Mouse (Mus musculus): ENCODE measurements around the gene Gm8994. TPM values are rescaled to one million over a fixed set of nuclear protein-coding genes. Genes with fewer than 3 reads are reported as not detected.

The Gm8994 gene
- polyA plus RNA-seq, 2 experiments, result 0.02 TPM; not detected in 1

- Histone ChIP-seq H3K27ac (no peak overlapping the region), H3K9ac (replicated peaks) (no peak overlapping the region), H3K36me3 (replicated peaks; ENCODE audit: control insufficient read depth, insufficient read depth, low read depth) (no peaks in the 10 kb centered on the region), H3K4me3 (ENCODE audit: insufficient read depth in 1 of 2, low read depth in 2 of 2, low read length in 2 of 2) (no peak overlapping the region), H3K4me1 (replicated peaks; ENCODE audit: control insufficient read depth in 2 of 2, insufficient read depth in 2 of 2, low read length in 1 of 2) (no peaks in the 10 kb centered on the region), H3K9me3 (ENCODE audit: control insufficient read depth, low read length) (no peaks in the 10 kb centered on the region), H3K4me2 (ENCODE audit: low read depth) (no peak overlapping the region), H3K27me3 (ENCODE audit: control insufficient read depth, insufficient read depth, low read length) (no peaks in the 10 kb centered on the region)
- ATAC-seq (ENCODE audit: insufficient read depth) (no peak), DNase-seq (ENCODE audit: low read depth in 3 of 3, low spot score in 3 of 3) (no peak)
- no peak for TF ChIP-seq CTCF (IDR thresholded peaks at IDR 0.05; ENCODE audit: low read depth)
- TF ChIP-seq EP300 (IDR thresholded peaks at IDR 0.05; ENCODE audit: low read depth), result no peak
- WGBS (ENCODE audit: insufficient replicate concordance), result 77% methylated on average over 1 of the region's 1 CpGs
Measured at GRCm38 (mm10) chr6:136341093-136341492, 13.8 kb downstream of the Gm8994 start.

- no peak overlapping the region for H3K9ac ChIP-seq (replicated peaks)
- no peak overlapping the region for H3K27ac ChIP-seq
- H3K36me3 ChIP-seq (replicated peaks; ENCODE audit: control insufficient read depth, insufficient read depth, low read depth), result no peaks in the 10 kb centered on the region
- TF ChIP-seq EP300 (IDR thresholded peaks at IDR 0.05; ENCODE audit: low read depth) (no peak), CTCF (IDR thresholded peaks at IDR 0.05; ENCODE audit: low read depth) (no peak)
- no peaks in the 10 kb centered on the region for H3K4me1 ChIP-seq (replicated peaks; ENCODE audit: control insufficient read depth in 2 of 2, insufficient read depth in 2 of 2, low read length in 1 of 2)
- no peak overlapping the region for H3K4me2 ChIP-seq (ENCODE audit: low read depth)
- ATAC-seq (ENCODE audit: insufficient read depth) (no peak), DNase-seq (ENCODE audit: low read depth in 3 of 3, low spot score in 3 of 3) (no peak)
- H3K4me3 ChIP-seq (ENCODE audit: insufficient read depth in 1 of 2, low read depth in 2 of 2, low read length in 2 of 2), result no peak overlapping the region
- 62% methylated on average over 7 of the region's 7 CpGs for WGBS (ENCODE audit: insufficient replicate concordance)
- no peaks in the 10 kb centered on the region for H3K27me3 ChIP-seq (ENCODE audit: control insufficient read depth, insufficient read depth, low read length)
- H3K9me3 ChIP-seq (ENCODE audit: control insufficient read depth, low read length), result no peaks in the 10 kb centered on the region
Measured at GRCm38 (mm10) chr6:136343868-136344267, 16.5 kb downstream of the Gm8994 start.

DNA sequence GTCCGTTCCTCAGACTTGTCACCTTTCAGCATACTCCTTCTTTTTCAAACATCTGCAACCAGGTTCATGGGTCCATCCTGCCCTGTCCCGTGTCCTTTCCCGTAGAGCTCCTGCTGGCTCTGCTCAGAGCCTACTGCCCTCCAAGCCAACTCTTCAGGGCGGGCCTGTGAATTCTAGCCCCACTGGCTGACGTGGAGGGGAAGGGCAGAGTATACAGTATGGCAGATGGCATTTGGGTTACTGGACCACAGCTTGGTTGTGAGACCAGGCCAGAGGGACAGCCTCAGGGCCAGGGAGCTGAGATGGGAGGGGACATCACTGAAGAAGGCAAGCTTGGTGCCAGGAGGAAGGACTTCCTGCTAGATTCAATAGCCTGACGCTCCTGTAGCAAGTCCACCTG, 17.7 kb downstream of the Gm8994 start:
- Histone ChIP-seq H3K27me3 (ENCODE audit: control insufficient read depth, insufficient read depth, low read length) (no peaks in the 10 kb centered on the region), H3K36me3 (replicated peaks; ENCODE audit: control insufficient read depth, insufficient read depth, low read depth) (no peaks in the 10 kb centered on the region), H3K9me3 (ENCODE audit: control insufficient read depth, low read length) (no peaks in the 10 kb centered on the region), H3K4me1 (replicated peaks; ENCODE audit: control insufficient read depth in 2 of 2, insufficient read depth in 2 of 2, low read length in 1 of 2) (no peaks in the 10 kb centered on the region), H3K4me3 (ENCODE audit: insufficient read depth in 1 of 2, low read depth in 2 of 2, low read length in 2 of 2) (no peak overlapping the region), H3K27ac (no peak overlapping the region), H3K4me2 (ENCODE audit: low read depth) (no peak overlapping the region), H3K9ac (replicated peaks) (no peak overlapping the region)
- no peak for DNase-seq (ENCODE audit: low read depth in 3 of 3, low spot score in 3 of 3)
- WGBS (ENCODE audit: insufficient replicate concordance), result 55% methylated on average over 6 of the region's 6 CpGs
- ATAC-seq (ENCODE audit: insufficient read depth), result no peak
- no peak for TF ChIP-seq CTCF (IDR thresholded peaks at IDR 0.05; ENCODE audit: low read depth)
- no peak for TF ChIP-seq EP300 (IDR thresholded peaks at IDR 0.05; ENCODE audit: low read depth)

GRCm38 (mm10) chr6:136345641-136346040, 18.3 kb downstream of the Gm8994 start:
- DNase-seq (ENCODE audit: low read depth in 3 of 3, low spot score in 3 of 3), result no peak

GRCm38 (mm10) chr6:136347053-136347452, 19.7 kb downstream of the Gm8994 start:
- no peaks in the 10 kb centered on the region for H3K27me3 ChIP-seq (ENCODE audit: control insufficient read depth, insufficient read depth, low read length)
- no peak overlapping the region for H3K4me2 ChIP-seq (ENCODE audit: low read depth)
- H3K4me1 ChIP-seq (replicated peaks; ENCODE audit: control insufficient read depth in 2 of 2, insufficient read depth in 2 of 2, low read length in 1 of 2), result no peaks in the 10 kb centered on the region
- WGBS (ENCODE audit: insufficient replicate concordance), result 38% methylated on average over 5 of the region's 5 CpGs
- H3K9me3 ChIP-seq (ENCODE audit: control insufficient read depth, low read length), result no peaks in the 10 kb centered on the region
- no peaks in the 10 kb centered on the region for H3K36me3 ChIP-seq (replicated peaks; ENCODE audit: control insufficient read depth, insufficient read depth, low read depth)
- DNase-seq (ENCODE audit: low read depth in 3 of 3, low spot score in 3 of 3) (no peak), ATAC-seq (ENCODE audit: insufficient read depth) (no peak)
- H3K27ac ChIP-seq, result no peak overlapping the region
- H3K9ac ChIP-seq (replicated peaks), result no peak overlapping the region
- H3K4me3 ChIP-seq (ENCODE audit: insufficient read depth in 1 of 2, low read depth in 2 of 2, low read length in 2 of 2), result no peak overlapping the region
- TF ChIP-seq CTCF (IDR thresholded peaks at IDR 0.05; ENCODE audit: low read depth), result no peak
- no peak for TF ChIP-seq EP300 (IDR thresholded peaks at IDR 0.05; ENCODE audit: low read depth)

More at GRCm38 (mm10) chr6:136345641-136346040, 18.3 kb downstream of the Gm8994 start:
- Histone ChIP-seq H3K27me3 (ENCODE audit: control insufficient read depth, insufficient read depth, low read length) (no peaks in the 10 kb centered on the region), H3K4me1 (replicated peaks; ENCODE audit: control insufficient read depth in 2 of 2, insufficient read depth in 2 of 2, low read length in 1 of 2) (no peaks in the 10 kb centered on the region), H3K36me3 (replicated peaks; ENCODE audit: control insufficient read depth, insufficient read depth, low read depth) (no peaks in the 10 kb centered on the region), H3K4me3 (ENCODE audit: insufficient read depth in 1 of 2, low read depth in 2 of 2, low read length in 2 of 2) (no peak overlapping the region), H3K9ac (replicated peaks) (no peak overlapping the region), H3K27ac (no peak overlapping the region), H3K4me2 (ENCODE audit: low read depth) (no peak overlapping the region), H3K9me3 (ENCODE audit: control insufficient read depth, low read length) (no peaks in the 10 kb centered on the region)
- TF ChIP-seq CTCF (IDR thresholded peaks at IDR 0.05; ENCODE audit: low read depth), result no peak
- TF ChIP-seq EP300 (IDR thresholded peaks at IDR 0.05; ENCODE audit: low read depth), result no peak
- 64% methylated on average over 7 of the region's 7 CpGs for WGBS (ENCODE audit: insufficient replicate concordance)
- no peak for ATAC-seq (ENCODE audit: insufficient read depth)

All from liver, embryonic 14.5 days (tissue).